Mouse (Mus musculus) regulatory T cell (primary cell): Measurements from ENCODE around the gene Pygo2.

ENCODE experiments used
- in situ Hi-C: fragments of 300-600 bp; cut with MboI, MseI; formaldehyde crosslinking; loops from one replicate; pipeline ENCODE4 v1.15.1; 2025; ENCODE audit warnings: high pct_unique_total_duplicates

The Pygo2 gene

GRCm38 (mm10) chr3:89430171-89431159 is at the start of gene Pygo2:
TSS of gene Pygo2 (plus strand) at chr3:89430214.
- in situ Hi-C loops: no loop called here

DNA sequence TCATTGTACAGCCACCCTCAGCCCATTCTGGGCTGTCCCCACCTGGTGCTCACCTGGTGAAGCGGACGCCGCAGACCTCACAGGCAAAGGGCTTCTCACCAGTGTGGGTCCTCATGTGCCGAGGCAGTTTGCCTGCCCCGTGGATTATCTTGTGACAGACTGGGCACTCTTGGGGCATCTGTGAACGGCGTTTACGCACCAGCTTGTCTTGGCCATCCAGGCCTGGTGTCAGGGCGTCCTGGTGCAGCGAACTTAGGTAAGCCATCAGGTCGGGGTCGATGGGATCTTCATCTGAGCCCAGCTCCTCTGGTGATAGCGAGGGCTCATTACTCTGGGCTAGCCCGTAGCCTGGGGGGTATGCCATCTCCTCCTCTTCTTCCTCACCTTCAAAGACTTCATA is 49.7 kb upstream of the Pygo2 start:
- in situ Hi-C loops: no loop called here

- in situ Hi-C loops: no loop called here
Observed at GRCm38 (mm10) chr3:89380711-89381110, 49.3 kb upstream of the Pygo2 start.

- in situ Hi-C loops: no loop called here
Observed at GRCm38 (mm10) chr3:89381233-89381632, 48.8 kb upstream of the Pygo2 start.

GRCm38 (mm10) chr3:89382033-89382882 is 47.8 kb upstream of the Pygo2 start:
- in situ Hi-C loops: no loop called here

DNA sequence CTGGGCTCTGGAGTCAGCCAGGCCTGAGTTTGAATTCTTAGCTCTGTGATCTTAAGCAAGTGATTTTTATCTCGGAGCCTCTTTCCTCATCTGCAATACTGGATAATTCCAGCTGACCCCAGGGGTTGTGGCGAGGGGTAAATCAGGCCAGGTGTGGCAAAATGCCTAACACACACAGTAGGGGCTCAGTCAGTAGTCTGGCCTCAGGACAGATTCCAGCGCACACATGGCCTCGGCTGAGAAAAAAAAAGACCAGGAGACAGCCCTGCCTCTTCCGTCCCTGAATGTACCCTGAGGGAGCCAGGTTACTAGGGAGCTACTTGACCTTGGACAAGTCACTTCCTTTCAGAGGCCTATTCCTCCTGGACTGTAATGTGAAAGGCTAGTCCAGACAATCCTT is 47.1 kb upstream of the Pygo2 start:
- in situ Hi-C loops: no loop called here

DNA sequence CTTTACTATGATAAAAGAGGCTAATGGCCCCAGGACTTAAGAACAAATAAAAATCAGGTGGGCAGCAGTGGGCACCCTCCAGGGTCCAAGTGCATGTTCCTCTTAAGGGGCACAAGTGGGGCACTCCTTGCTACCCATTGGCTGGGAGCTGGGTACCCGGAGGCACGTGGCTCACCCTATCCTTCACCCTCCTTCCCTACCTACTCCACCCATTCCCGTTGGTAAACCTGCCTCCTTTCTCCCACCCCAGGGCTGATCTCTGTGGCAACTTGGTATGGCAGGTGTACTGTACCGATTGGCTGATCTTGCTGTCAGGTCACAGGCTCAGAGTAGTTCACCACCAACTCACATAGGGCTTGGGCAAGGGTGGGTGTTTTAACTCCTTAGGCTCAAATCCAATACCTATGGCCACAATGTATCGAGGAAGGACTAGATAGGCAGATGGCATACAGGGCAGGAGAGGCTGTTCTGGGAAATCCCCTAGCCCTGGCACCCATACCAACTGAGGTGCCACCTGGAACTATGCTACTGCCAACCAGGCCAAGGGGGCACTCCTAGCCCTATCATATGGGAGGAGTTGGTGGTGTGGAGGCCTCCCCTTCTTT is 46.3 kb upstream of the Pygo2 start:
- in situ Hi-C loops: no loop called here

DNA sequence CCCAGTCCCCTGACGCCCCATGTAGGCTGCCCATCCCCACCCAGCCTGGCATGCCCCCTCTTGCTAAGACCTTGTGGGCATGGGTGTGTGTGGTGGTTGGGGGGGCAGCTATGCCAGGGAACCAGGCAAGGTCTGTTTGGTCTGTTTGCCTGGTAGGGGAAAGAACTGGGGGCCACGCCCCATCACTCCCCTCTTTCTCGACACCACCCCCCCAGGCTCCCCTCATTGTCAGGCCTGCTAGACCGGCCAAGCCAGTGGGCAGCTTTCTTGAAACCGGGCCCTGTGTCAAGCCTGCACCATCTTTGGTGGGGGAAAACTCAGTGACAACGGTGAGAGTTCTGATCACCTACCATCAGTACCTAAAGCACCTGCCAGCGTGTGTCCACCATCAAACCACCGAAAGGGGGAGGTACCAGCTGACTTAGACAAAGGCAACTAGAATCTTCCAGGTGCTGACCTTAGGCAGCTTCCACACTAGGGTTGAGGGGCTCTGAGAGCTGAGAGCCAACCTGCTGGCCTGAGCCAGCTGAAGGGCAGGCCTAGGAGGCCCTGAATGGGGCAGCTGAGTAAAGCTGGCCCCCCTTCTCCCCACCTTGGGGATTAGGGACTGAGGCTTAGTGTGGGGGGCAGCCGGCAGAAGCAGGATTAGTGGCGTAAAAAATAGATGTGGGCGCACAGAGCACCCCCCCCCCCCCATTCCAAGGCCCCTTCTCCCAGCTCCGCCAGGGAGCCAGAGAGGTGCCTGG is 45.5 kb upstream of the Pygo2 start:
- in situ Hi-C loops: no loop called here

GRCm38 (mm10) chr3:89385451-89385850 is 44.6 kb upstream of the Pygo2 start:
- in situ Hi-C loops: no loop called here

GRCm38 (mm10) chr3:89386438-89387420 is 43.3 kb upstream of the Pygo2 start:
- in situ Hi-C loops: no loop called here

- in situ Hi-C loops: no loop called here
Observed at GRCm38 (mm10) chr3:89387632-89388031, 42.4 kb upstream of the Pygo2 start.

- in situ Hi-C loops: no loop called here
Observed at GRCm38 (mm10) chr3:89388134-89388881, 41.7 kb upstream of the Pygo2 start.

- in situ Hi-C loops: no loop called here
Observed at GRCm38 (mm10) chr3:89388901-89389740, 40.9 kb upstream of the Pygo2 start.

GRCm38 (mm10) chr3:89390111-89390515 is 39.9 kb upstream of the Pygo2 start:
- in situ Hi-C loops: loop anchor here (10.0 kb wide), 1 partner anchor 875 kb away; no protein-coding TSS in a partner anchor

DNA sequence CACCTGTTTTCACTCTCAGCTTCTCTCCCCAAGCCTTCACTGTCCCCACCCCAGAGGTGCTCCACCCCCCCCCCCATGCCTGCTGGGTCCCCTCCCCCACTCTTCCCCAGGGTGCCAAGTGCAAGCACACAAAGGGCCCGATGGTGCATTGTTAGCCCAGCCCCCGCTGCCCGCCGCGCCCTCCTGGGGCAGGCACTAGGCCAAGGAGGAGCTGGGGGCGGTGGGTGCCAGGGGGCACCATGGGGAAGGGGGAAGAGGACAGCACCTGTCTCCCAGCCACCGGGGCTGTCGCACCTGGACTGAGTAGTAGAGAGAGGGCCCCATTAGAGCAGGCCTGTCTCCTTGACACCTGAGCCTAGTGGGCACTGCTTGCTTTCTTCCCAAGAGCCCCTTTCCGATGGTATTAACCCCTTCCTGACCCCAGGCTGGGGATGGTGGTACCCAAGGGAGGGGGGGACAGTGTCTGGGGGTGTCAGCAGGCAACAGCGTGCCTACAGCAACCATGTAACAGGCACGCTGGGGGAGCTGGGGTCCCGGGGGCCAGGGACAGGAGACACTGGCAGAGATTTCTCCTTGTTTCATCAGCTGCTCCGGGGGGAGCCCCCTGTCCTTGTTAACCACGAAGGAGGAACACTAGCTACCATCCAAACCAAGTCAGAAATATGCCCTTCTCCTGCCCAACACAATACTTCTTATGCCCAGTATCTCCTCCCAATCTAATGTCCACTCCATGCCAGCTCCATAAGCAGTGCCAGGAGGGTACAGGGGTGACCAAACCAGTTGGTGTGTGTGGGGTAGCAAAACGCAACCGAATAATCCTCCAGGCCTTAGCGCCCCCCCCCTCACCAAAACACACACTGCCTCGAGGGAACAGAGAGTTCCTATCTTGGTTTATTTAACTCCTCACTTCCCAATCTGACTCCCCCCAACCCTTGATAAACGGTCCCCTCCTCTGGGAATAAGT is 39.0 kb upstream of the Pygo2 start:
- in situ Hi-C loops: loop anchor here (10.0 kb wide), 1 partner anchor 876 kb away; no protein-coding TSS in a partner anchor

DNA sequence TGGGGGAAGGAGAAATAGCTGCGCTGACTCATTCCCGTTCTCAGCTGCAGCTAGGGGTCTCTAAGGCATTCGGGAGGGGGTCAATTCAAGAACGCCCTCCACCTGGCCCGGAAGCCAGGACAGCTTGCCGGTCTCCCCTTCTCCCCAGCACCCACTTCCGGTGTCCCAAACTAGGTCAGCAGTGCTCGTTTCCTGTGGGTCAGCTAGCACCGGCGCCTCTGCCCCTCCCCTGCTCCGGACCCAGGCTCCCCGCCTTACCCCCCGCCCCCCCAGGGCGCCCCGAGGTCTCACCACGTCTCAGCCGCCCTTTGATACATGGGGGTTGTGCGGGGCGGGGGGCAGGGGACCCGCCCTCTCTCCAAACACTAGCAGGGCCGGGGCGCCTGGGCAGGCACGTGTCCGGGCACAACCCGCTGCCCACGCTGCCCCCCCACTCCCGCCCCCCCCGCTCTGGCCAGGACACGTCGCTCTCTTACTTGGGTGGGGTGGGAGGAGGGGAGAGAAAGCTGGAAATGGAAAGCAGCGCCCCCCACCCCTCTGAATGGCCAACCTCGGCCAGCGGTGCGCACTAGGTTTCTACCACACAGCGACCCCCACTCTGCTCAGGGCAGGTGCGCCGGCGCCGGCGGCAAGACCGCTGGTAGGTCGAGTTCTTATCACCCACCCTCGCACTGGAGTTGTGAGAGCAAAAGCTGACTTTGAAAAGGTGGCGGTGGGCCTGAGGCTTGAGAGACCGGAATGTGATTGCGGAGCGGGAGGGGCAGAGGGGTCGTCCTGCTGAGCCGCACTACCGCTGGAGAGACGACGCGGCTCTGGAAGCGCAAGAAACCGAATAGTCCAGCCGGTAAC is 38.1 kb upstream of the Pygo2 start:
- in situ Hi-C loops: loop anchor here (10.0 kb wide), 1 partner anchor 877 kb away; no protein-coding TSS in a partner anchor
